Mouse (Mus musculus): Measurements from ENCODE around the gene Olfr548-ps1. TPM values are rescaled to one million over a fixed set of nuclear protein-coding genes. Genes with fewer than 3 reads are reported as not detected.

Gene Olfr548-ps1
- polyA plus RNA-seq, 1 experiment from 2014 or later: not detected

DNA sequence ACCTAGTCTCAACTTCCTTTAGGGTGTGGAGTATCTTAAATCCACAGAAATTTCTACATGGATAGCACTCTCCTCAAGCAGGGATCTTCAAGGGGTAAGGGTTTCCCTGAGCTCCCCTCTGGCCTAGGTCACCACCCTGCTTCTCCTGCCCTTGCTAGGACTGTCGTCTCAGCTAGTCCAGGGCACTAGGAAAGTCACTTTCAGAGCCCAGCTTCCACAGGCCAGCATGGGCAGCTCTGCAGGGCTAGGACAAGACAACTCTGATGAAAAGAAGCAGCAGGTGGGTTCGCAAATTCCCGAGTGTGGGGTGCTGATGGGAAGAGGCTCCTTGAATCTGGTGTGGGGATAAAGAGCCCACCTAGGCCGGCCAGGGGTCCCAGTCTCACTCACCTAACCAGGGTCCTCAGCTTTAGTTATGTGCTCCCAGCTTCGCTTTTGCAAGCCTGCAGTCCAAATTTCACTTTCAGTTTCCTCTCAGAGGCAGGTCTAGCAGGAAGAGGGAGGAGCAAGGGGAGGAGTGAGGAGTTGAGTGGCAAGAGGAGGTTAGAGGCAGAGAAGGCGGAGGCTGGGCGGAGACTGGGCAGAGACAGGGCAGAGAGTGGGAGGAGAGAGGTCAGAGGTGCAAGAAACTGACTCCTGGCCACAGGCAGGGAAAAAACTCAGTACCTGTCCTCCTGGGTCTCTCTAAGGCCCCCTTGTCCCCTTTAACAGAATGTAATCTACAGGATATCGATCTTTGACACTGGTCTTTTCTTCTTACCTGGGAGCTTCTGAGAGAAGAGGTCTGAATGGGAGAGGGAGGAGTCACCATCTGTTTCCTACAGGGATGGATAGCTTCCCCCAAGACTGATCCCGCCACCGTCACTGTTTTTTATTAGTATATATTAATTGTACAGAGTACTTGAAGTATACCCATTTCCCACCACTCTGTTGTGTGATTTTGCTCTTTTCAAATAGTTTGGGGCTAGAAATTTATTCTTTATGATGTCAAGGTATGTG lies 24.6 kb downstream of the Olfr548-ps1 start, which contains the start of gene Trim21:
Gene Trim21, minus strand, starts transcription at position 488 of the 999 bp plus-strand sequence.
- peak within 1 kb of the TSS; percentile 70 for H3K4me3 ChIP-seq (ENCODE audit: low read length)
- no peak within 1 kb of the TSS for H3K27ac ChIP-seq (ENCODE audit: low read length)
- H3K9ac ChIP-seq (ENCODE audit: low read depth, low read length): peak within 1 kb of the TSS; percentile 78

DNA sequence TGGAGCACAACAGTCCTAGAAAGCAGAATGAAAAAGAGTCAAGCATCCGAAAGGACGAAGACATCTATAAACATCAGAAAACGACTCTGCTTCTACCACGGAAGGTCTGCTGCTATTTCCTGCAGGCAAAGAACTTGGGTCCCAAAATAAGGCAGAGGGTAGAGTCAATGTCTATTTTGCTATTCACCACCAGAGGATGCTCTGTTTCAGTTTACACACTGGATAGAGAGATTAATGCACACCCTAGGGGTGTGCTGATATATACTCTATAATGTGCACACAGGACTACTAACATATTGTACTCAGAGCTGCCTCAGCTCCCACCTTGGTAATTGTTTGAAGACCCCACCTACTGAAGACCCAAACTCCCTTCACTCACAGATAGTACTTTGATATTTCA lies 25.5 kb downstream of the Olfr548-ps1 start:
- 91% methylated on average over 4 of the region's 4 CpGs for WGBS
- H3K4me1 ChIP-seq (ENCODE audit: control insufficient read depth, insufficient read depth, low read length): 0 out of 2 replicates have a peak, but pooled peaks cover 6% of the 10 kb centered on the region
- ATAC-seq: no peak

More for the DNA sequence above, 24.6 kb downstream of the Olfr548-ps1 start, which contains the start of gene Trim21:
- Histone ChIP-seq H3K36me3 (ENCODE audit: control insufficient read depth, insufficient read depth, low read length) (no peaks in the 10 kb centered on the region), H3K9me3 (ENCODE audit: control insufficient read depth, low read length) (no peaks in the 10 kb centered on the region), H3K4me2 (ENCODE audit: low read depth, low read length) (peak within 1 kb of the TSS; percentile 85), H3K27me3 (replicated peaks; ENCODE audit: control insufficient read depth, insufficient read depth, low read length) (no peaks in the 10 kb centered on the region), H3K4me1 (ENCODE audit: control insufficient read depth, insufficient read depth, low read length) (0 out of 2 replicates have a peak, but pooled peaks cover 6% of the 10 kb centered on the region)
- peak; percentile 100 for ATAC-seq
- WGBS: 14% methylated on average over 10 of the region's 10 CpGs

DNA sequence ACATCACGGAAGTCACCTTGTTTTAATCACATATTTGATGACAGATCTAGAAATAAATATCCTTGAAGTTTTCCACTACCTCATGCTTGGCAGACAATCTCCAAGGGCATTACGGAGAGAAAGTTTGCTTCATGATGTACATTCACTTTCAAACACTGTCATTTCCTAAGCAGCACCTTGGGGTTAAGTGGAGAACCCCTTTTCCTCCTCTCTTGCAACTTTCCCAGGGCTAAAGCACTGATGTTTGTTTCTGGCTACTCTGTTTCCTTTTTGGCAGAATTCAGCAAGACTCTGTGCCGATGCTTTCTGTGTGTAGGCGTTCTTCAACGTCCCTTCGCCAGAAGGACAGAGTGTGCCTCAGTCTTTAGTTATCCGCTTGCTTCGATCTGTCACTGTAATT lies 30.4 kb downstream of the Olfr548-ps1 start, which contains the start of gene Olfr550:
Gene Olfr550, plus strand, starts transcription at position 301 of the 400 bp plus-strand sequence.
- H3K4me2 ChIP-seq (ENCODE audit: low read depth, low read length): no peak within 1 kb of the TSS
- H3K9me3 ChIP-seq (ENCODE audit: control insufficient read depth, low read length): no peaks in the 10 kb centered on the region
- no peaks in the 10 kb centered on the region for H3K27me3 ChIP-seq (replicated peaks; ENCODE audit: control insufficient read depth, insufficient read depth, low read length)
- no peak within 1 kb of the TSS for H3K9ac ChIP-seq (ENCODE audit: low read depth, low read length)
- H3K4me3 ChIP-seq (ENCODE audit: low read length): no peak within 1 kb of the TSS
- no peak within 1 kb of the TSS for H3K27ac ChIP-seq (ENCODE audit: low read length)
- 88% methylated on average over 8 of the region's 8 CpGs for WGBS
- no peak for ATAC-seq
- no peaks in the 10 kb centered on the region for H3K4me1 ChIP-seq (ENCODE audit: control insufficient read depth, insufficient read depth, low read length)
- no peaks in the 10 kb centered on the region for H3K36me3 ChIP-seq (ENCODE audit: control insufficient read depth, insufficient read depth, low read length)

More for the DNA sequence above, 25.5 kb downstream of the Olfr548-ps1 start:
- Histone ChIP-seq H3K9ac (ENCODE audit: low read depth, low read length) (no peak overlapping the region), H3K36me3 (ENCODE audit: control insufficient read depth, insufficient read depth, low read length) (no peaks in the 10 kb centered on the region), H3K27ac (ENCODE audit: low read length) (no peak overlapping the region), H3K9me3 (ENCODE audit: control insufficient read depth, low read length) (no peaks in the 10 kb centered on the region), H3K4me2 (ENCODE audit: low read depth, low read length) (no peak overlapping the region), H3K27me3 (replicated peaks; ENCODE audit: control insufficient read depth, insufficient read depth, low read length) (no peaks in the 10 kb centered on the region), H3K4me3 (ENCODE audit: low read length) (no peak overlapping the region)

DNA sequence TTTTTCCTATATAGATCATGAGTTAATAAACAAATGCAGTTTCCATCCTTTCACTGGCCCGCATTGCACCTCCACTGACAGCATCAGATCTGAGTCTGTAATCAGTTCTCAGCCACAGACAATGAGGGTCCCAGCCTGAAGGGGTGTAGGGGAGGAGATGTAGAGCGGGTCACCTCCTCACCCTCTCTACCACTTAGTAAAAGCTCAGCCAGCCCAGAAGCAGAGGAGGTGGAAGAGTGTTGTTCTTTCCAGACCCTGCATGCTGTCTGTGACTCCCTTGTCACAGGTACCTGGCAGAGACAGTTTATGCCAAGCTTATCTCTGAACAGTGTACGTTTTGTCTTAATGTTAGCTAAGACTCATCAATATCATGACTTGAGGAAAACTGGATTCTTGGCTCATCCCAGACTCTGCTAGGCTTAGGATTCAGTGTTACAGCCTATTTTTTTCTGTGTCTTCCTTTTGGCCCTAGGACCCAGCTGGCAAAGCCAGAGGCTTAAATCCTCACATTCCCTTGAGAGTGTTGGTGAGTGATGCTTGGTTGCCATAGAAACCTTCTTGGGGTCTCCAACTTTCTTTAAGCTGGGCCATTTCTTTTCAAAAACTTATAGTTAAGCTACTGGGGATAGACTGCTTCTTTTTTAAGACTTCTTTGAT lies 32.6 kb downstream of the Olfr548-ps1 start:
- no peaks in the 10 kb centered on the region for H3K36me3 ChIP-seq (ENCODE audit: control insufficient read depth, insufficient read depth, low read length)
- H3K27me3 ChIP-seq (replicated peaks; ENCODE audit: control insufficient read depth, insufficient read depth, low read length): no peaks in the 10 kb centered on the region
- no peak overlapping the region for H3K9ac ChIP-seq (ENCODE audit: low read depth, low read length)
- no peak overlapping the region for H3K4me2 ChIP-seq (ENCODE audit: low read depth, low read length)
- H3K27ac ChIP-seq (ENCODE audit: low read length): no peak overlapping the region
- no peaks in the 10 kb centered on the region for H3K9me3 ChIP-seq (ENCODE audit: control insufficient read depth, low read length)
- WGBS: 74% methylated on average over 3 of the region's 3 CpGs
- no peaks in the 10 kb centered on the region for H3K4me1 ChIP-seq (ENCODE audit: control insufficient read depth, insufficient read depth, low read length)
- no peak overlapping the region for H3K4me3 ChIP-seq (ENCODE audit: low read length)
- ATAC-seq: no peak

DNA sequence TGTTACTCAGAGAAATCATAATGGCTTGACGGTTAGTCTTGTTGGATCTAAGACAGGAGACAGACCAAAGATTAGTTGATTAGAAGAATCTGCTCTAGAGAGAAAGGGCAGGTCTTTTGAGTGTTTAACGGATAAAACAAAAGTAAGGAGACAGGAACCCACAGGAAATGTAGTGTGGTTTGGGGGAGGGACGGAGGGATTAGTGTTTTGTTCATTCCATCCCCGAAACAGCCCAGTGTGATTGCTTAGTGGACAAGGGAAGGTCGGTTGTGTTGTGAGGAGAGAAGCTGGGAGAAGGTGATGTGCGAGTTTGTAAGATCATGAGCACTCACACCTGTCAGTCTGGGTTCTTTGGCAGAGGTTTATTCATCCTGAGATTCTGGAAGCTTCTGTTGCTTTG lies 35.3 kb downstream of the Olfr548-ps1 start:
- no peak overlapping the region for H3K9ac ChIP-seq (ENCODE audit: low read depth, low read length)
- no peak overlapping the region for H3K27ac ChIP-seq (ENCODE audit: low read length)
- WGBS: 56% methylated on average over 6 of the region's 6 CpGs
- H3K4me1 ChIP-seq (ENCODE audit: control insufficient read depth, insufficient read depth, low read length): no peaks in the 10 kb centered on the region
- ATAC-seq: no peak
- H3K4me3 ChIP-seq (ENCODE audit: low read length): no peak overlapping the region
- H3K27me3 ChIP-seq (replicated peaks; ENCODE audit: control insufficient read depth, insufficient read depth, low read length): no peaks in the 10 kb centered on the region
- no peaks in the 10 kb centered on the region for H3K9me3 ChIP-seq (ENCODE audit: control insufficient read depth, low read length)
- H3K36me3 ChIP-seq (ENCODE audit: control insufficient read depth, insufficient read depth, low read length): no peaks in the 10 kb centered on the region
- no peak overlapping the region for H3K4me2 ChIP-seq (ENCODE audit: low read depth, low read length)

DNA sequence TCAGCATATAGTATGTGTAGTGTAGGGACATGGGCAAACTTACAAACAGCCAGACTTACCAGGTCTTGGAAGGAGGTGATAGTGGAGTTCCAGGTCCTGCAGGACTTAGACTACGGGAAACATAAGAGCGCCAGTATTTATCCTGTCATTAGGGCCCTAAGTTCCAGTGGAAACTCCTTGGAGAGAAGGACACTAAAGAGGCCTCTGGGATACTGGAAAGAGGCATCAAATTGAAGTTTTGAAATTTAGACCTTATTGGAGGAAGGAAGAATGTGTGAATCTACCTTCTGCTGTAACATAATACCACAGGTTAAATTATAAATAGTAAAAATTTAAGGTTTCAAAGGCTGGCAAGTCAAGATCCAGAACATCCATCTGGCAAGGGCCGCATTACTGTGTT lies 51.1 kb downstream of the Olfr548-ps1 start, which contains the start of gene Olfr551:
Gene Olfr551, minus strand, starts transcription at position 101 of the 400 bp plus-strand sequence.
- H3K27ac ChIP-seq (ENCODE audit: low read length): no peak within 1 kb of the TSS
- H3K9me3 ChIP-seq (ENCODE audit: control insufficient read depth, low read length): no peaks in the 10 kb centered on the region
- no peak within 1 kb of the TSS for H3K4me3 ChIP-seq (ENCODE audit: low read length)
- H3K4me1 ChIP-seq (ENCODE audit: control insufficient read depth, insufficient read depth, low read length): no peaks in the 10 kb centered on the region
- H3K4me2 ChIP-seq (ENCODE audit: low read depth, low read length): no peak within 1 kb of the TSS
- 92% methylated on average over 3 of the region's 3 CpGs for WGBS
- no peak within 1 kb of the TSS for H3K9ac ChIP-seq (ENCODE audit: low read depth, low read length)
- ATAC-seq: no peak
- no peaks in the 10 kb centered on the region for H3K27me3 ChIP-seq (replicated peaks; ENCODE audit: control insufficient read depth, insufficient read depth, low read length)
- H3K36me3 ChIP-seq (ENCODE audit: control insufficient read depth, insufficient read depth, low read length): no peaks in the 10 kb centered on the region

Other genes starting within 250 kb of the Olfr548-ps1 start
- gene Rrm1, start 99.2 kb upstream of the Olfr548-ps1 start, polyA plus RNA-seq (2015; fragmentation: Nextera tagmentation; extraction: Ambion mirVana): 106 and 120 TPM in 2 replicates
- gene Olfr543, start 59.2 kb upstream of the Olfr548-ps1 start, polyA plus RNA-seq (2015; fragmentation: Nextera tagmentation; extraction: Ambion mirVana): 0.09 and 0.16 TPM in 2 replicates
- 0.04 TPM in 1 of 2 replicates, not detected in the other for gene Olfr544, start 52.6 kb upstream of the Olfr548-ps1 start, polyA plus RNA-seq (2015; fragmentation: Nextera tagmentation; extraction: Ambion mirVana)
- gene Olfr545, start 41.3 kb upstream of the Olfr548-ps1 start, polyA plus RNA-seq (2015; fragmentation: Nextera tagmentation; extraction: Ambion mirVana): not detected in 2 replicates
- gene Olfr547, start 6.1 kb upstream of the Olfr548-ps1 start, polyA plus RNA-seq (2015; fragmentation: Nextera tagmentation; extraction: Ambion mirVana): not detected in 2 replicates
- not detected in 2 replicates for gene Olfr549, start 9.0 kb downstream of the Olfr548-ps1 start, polyA plus RNA-seq (2015; fragmentation: Nextera tagmentation; extraction: Ambion mirVana)
- 0.32 and 0.50 TPM in 2 replicates for gene Trim21, start 24.6 kb downstream of the Olfr548-ps1 start, polyA plus RNA-seq (2015; fragmentation: Nextera tagmentation; extraction: Ambion mirVana)
- not detected in 2 replicates for gene Olfr550, start 30.5 kb downstream of the Olfr548-ps1 start, polyA plus RNA-seq (2015; fragmentation: Nextera tagmentation; extraction: Ambion mirVana)
- not detected in 2 replicates for gene Olfr551, start 51.0 kb downstream of the Olfr548-ps1 start, polyA plus RNA-seq (2015; fragmentation: Nextera tagmentation; extraction: Ambion mirVana)
- gene Olfr552, start 56.9 kb downstream of the Olfr548-ps1 start, polyA plus RNA-seq (2015; fragmentation: Nextera tagmentation; extraction: Ambion mirVana): not detected in 2 replicates
- gene Olfr553, start 77.3 kb downstream of the Olfr548-ps1 start, polyA plus RNA-seq (2015; fragmentation: Nextera tagmentation; extraction: Ambion mirVana): not detected in 2 replicates
- gene Olfr554, start 97.5 kb downstream of the Olfr548-ps1 start, polyA plus RNA-seq (2015; fragmentation: Nextera tagmentation; extraction: Ambion mirVana): not detected in 2 replicates
- not detected in 2 replicates for gene Olfr555, start 117.9 kb downstream of the Olfr548-ps1 start, polyA plus RNA-seq (2015; fragmentation: Nextera tagmentation; extraction: Ambion mirVana)
- gene Olfr556, start 124.0 kb downstream of the Olfr548-ps1 start, polyA plus RNA-seq (2015; fragmentation: Nextera tagmentation; extraction: Ambion mirVana): not detected in 2 replicates
- gene Trim68, start 146.4 kb downstream of the Olfr548-ps1 start, polyA plus RNA-seq (2015; fragmentation: Nextera tagmentation; extraction: Ambion mirVana): 9.3 and 9.6 TPM in 2 replicates
- gene Olfr557, start 155.0 kb downstream of the Olfr548-ps1 start, polyA plus RNA-seq (2015; fragmentation: Nextera tagmentation; extraction: Ambion mirVana): not detected in 2 replicates
- 0.22 and 0.26 TPM in 2 replicates for gene Olfr558, start 161.3 kb downstream of the Olfr548-ps1 start, polyA plus RNA-seq (2015; fragmentation: Nextera tagmentation; extraction: Ambion mirVana)
- not detected in 2 replicates for gene Olfr33, start 178.2 kb downstream of the Olfr548-ps1 start, polyA plus RNA-seq (2015; fragmentation: Nextera tagmentation; extraction: Ambion mirVana)
- not detected in 2 replicates for gene Olfr559, start 186.6 kb downstream of the Olfr548-ps1 start, polyA plus RNA-seq (2015; fragmentation: Nextera tagmentation; extraction: Ambion mirVana)
- gene Olfr560, start 218.5 kb downstream of the Olfr548-ps1 start, polyA plus RNA-seq (2015; fragmentation: Nextera tagmentation; extraction: Ambion mirVana): not detected in 2 replicates
- gene Olfr78, start 218.6 kb downstream of the Olfr548-ps1 start, polyA plus RNA-seq (2015; fragmentation: Nextera tagmentation; extraction: Ambion mirVana): 0.39 and 0.58 TPM in 2 replicates
- not detected in 2 replicates for gene Olfr561, start 230.3 kb downstream of the Olfr548-ps1 start, polyA plus RNA-seq (2015; fragmentation: Nextera tagmentation; extraction: Ambion mirVana)

Measured in intestine, embryonic 16.5 days (tissue).